Mouse (Mus musculus) MEL (cell line): ENCODE results near the gene Ccnt2.

Experiments used
- CHD2 ChIP-seq: IDR thresholded peaks from 2 replicates; pipeline ENCODE4 v1.6.1; 2011; ENCODE audit warnings: low read length, improper control_type of control experiment
- CTCF ChIP-seq, 3 experiments: IDR thresholded peaks in 2 of 3; conservative IDR thresholded peaks in 1 of 3; 2 replicates each; pipeline ENCODE4 v1.5.1; 2011 to 2012; ENCODE audit warnings: low read length in 3 of 3, low read depth in 2 of 3, mild to moderate bottlenecking in 2 of 3, improper control_type of control experiment in 1 of 3, inconsistent platforms in 1 of 3, mixed read lengths in 1 of 3, moderate library complexity in 1 of 3; ENCODE audit not compliant: control insufficient read depth in 1 of 3, insufficient read depth in 1 of 3, poor library complexity in 1 of 3, severe bottlenecking in 1 of 3
- ELF1 ChIP-seq: IDR thresholded peaks from 2 replicates; pipeline ENCODE4 v1.6.1; 2014; ENCODE audit warnings: low read depth, mild to moderate bottlenecking, inconsistent platforms, low read length, improper control_type of control experiment, moderate library complexity
- EP300 ChIP-seq, 2 experiments: IDR thresholded peaks; 2 replicates each; pipeline ENCODE4 v1.6.1; 2011; ENCODE audit warnings: improper control_type of control experiment in 2 of 2, low read length in 2 of 2, low read depth in 1 of 2, mild to moderate bottlenecking in 1 of 2
- GATA1 ChIP-seq: IDR thresholded peaks from 2 replicates; pipeline ENCODE4 v1.6.1; 2011; ENCODE audit warnings: low read depth, low read length, improper control_type of control experiment
- MYC ChIP-seq: IDR thresholded peaks from 2 replicates; pipeline ENCODE4 v1.6.1; 2011; ENCODE audit warnings: low read depth, mild to moderate bottlenecking, low read length, improper control_type of control experiment, moderate library complexity
- RAD21 ChIP-seq: IDR thresholded peaks from 2 replicates; pipeline ENCODE4 v1.6.1; 2011; ENCODE audit warnings: mild to moderate bottlenecking, low read depth, low read length, improper control_type of control experiment
- USF2 ChIP-seq, 2 experiments: IDR thresholded peaks; 2 replicates each; pipeline ENCODE4 v1.6.1; 2011 to 2012; ENCODE audit warnings: improper control_type of control experiment in 2 of 2, low read length in 2 of 2, borderline replicate concordance in 1 of 2, inconsistent platforms in 1 of 2, low read depth in 1 of 2, mild to moderate bottlenecking in 1 of 2; ENCODE audit not compliant: insufficient read depth in 1 of 2

DNA sequence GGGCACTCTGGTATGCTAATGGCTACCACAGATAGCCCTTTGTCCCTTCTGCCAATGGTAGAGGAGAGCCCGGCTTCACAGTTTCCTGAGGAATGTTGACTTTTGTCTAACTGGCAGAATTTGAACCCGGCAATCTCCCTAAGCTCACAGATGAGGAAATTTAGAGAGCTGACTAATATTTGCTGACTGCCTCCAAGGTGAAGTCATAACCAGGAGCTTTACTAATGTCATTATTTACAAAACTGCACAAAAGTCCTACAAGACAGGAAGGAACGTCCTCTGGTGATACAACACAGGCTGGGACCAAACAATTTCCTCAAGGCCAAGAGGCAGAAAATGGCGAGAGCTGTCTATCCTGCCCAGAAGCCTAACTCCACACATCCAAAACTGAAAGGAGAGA, 18.2 kb upstream of the Ccnt2 start:
- TF ChIP-seq CTCF (IDR thresholded peaks at IDR 0.05 in 2 of 3, conservative IDR thresholded peaks at IDR 0.05 in 1 of 3; ENCODE audit: control insufficient read depth in 1 of 3, insufficient read depth in 1 of 3, low read depth in 2 of 3, low read length in 3 of 3, poor library complexity in 1 of 3, severe bottlenecking in 1 of 3) (no peak), CHD2 (no peak), USF2 (IDR thresholded peaks at IDR 0.05; ENCODE audit: borderline replicate concordance in 1 of 2, insufficient read depth in 1 of 2, low read depth in 1 of 2, low read length in 2 of 2) (no peak), RAD21 (no peak), ELF1 (no peak), MYC (no peak), EP300 (IDR thresholded peaks at IDR 0.05; ENCODE audit: low read depth in 1 of 2, low read length in 2 of 2) (no peak), GATA1 (no peak)
